Mouse (Mus musculus) limb, embryonic 11.5 days (tissue): Measurements from ENCODE around the gene Inha. TPM values are rescaled to one million over a fixed set of nuclear protein-coding genes. Genes with fewer than 3 reads are reported as not detected.

Experiments used
- polyA plus RNA-seq: library from polyadenylated mRNA; unstranded; fragments of >200 nt; fragmentation: Nextera tagmentation; extraction: Ambion mirVana; gene quantifications from 2 replicates; pipeline ENCODE4 v1.2.1, GENCODE M21; 2014

Inha gene
- polyA plus RNA-seq, 1 experiment from 2014 or later = 2.3 TPM

Other genes starting within 250 kb of the Inha start
- gene Ptprn, start 242.6 kb upstream of the Inha start, polyA plus RNA-seq = 0.16 and 0.17 TPM in 2 replicates
- not detected in 2 replicates for gene Resp18, start 228.7 kb upstream of the Inha start, polyA plus RNA-seq
- gene Dnpep, start 189.1 kb upstream of the Inha start, polyA plus RNA-seq = 112 TPM in 2 replicates
- 5.0 and 5.3 TPM in 2 replicates for gene Des, start 146.7 kb upstream of the Inha start, polyA plus RNA-seq
- 32.9 and 33.6 TPM in 2 replicates for gene Speg, start 131.8 kb upstream of the Inha start, polyA plus RNA-seq
- 44.9 and 49.9 TPM in 2 replicates for gene Gmppa, start 71.1 kb upstream of the Inha start, polyA plus RNA-seq
- 0.07 and 0.13 TPM in 2 replicates for gene Asic4, start 56.6 kb upstream of the Inha start, polyA plus RNA-seq
- gene Chpf, start 27.8 kb upstream of the Inha start, polyA plus RNA-seq = 14.2 and 16.1 TPM in 2 replicates
- 0.17 and 0.18 TPM in 2 replicates for gene Tmem198, start 27.5 kb upstream of the Inha start, polyA plus RNA-seq
- 67.4 and 72.5 TPM in 2 replicates for gene Obsl1, start 625 bp upstream of the Inha start, polyA plus RNA-seq
- gene Stk11ip, start 14.5 kb downstream of the Inha start, polyA plus RNA-seq = 20.5 and 21.9 TPM in 2 replicates
- gene Slc4a3, start 39.2 kb downstream of the Inha start, polyA plus RNA-seq = 9.3 and 12.3 TPM in 2 replicates